Mouse (Mus musculus): Measurements from ENCODE around the gene Lpxn. TPM values are rescaled to one million over a fixed set of nuclear protein-coding genes. Genes with fewer than 3 reads are reported as not detected.

Lpxn gene
- polyA plus RNA-seq, 1 experiment from 2014 or later, result 0.75 TPM

GRCm38 (mm10) chr19:12818507-12818906, 22.5 kb downstream of the Lpxn start:
- no peak for ATAC-seq (ENCODE audit: low read depth)
- H3K4me3 ChIP-seq (ENCODE audit: low read depth, low read length), result no peak overlapping the region
- H3K36me3 ChIP-seq (ENCODE audit: control insufficient read depth, insufficient read depth, low read length), result no peaks in the 10 kb centered on the region
- no peaks in the 10 kb centered on the region for H3K9me3 ChIP-seq (ENCODE audit: control insufficient read depth, low read length)
- H3K4me2 ChIP-seq (ENCODE audit: low read depth, low read length), result no peak overlapping the region
- no peaks in the 10 kb centered on the region for H3K27me3 ChIP-seq (ENCODE audit: control insufficient read depth, insufficient read depth, low read length)
- no peaks in the 10 kb centered on the region for H3K4me1 ChIP-seq (ENCODE audit: control insufficient read depth, insufficient read depth, low read length)
- 88% methylated on average over 1 of the region's 1 CpGs for WGBS
- no peak overlapping the region for H3K9ac ChIP-seq (replicated peaks; ENCODE audit: low read depth, low read length)
- H3K27ac ChIP-seq (ENCODE audit: low read depth, low read length), result no peak overlapping the region

- whole genome bisulfite sequencing, result 38% methylated on average over 4 of the region's 4 CpGs
- Histone ChIP-seq H3K4me1 (ENCODE audit: control insufficient read depth, insufficient read depth, low read length) (no peaks in the 10 kb centered on the region), H3K27me3 (ENCODE audit: control insufficient read depth, insufficient read depth, low read length) (no peaks in the 10 kb centered on the region), H3K4me3 (ENCODE audit: low read depth, low read length) (no peak overlapping the region), H3K4me2 (ENCODE audit: low read depth, low read length) (no peak overlapping the region), H3K9ac (replicated peaks; ENCODE audit: low read depth, low read length) (no peak overlapping the region), H3K9me3 (ENCODE audit: control insufficient read depth, low read length) (no peaks in the 10 kb centered on the region), H3K27ac (ENCODE audit: low read depth, low read length) (no peak overlapping the region), H3K36me3 (ENCODE audit: control insufficient read depth, insufficient read depth, low read length) (no peaks in the 10 kb centered on the region)
- no peak for ATAC-seq (ENCODE audit: low read depth)
Measured at GRCm38 (mm10) chr19:12820383-12820782, 24.4 kb downstream of the Lpxn start.

- H3K9me3 ChIP-seq (ENCODE audit: control insufficient read depth, low read length), result no peaks in the 10 kb centered on the region
- no peak overlapping the region for H3K9ac ChIP-seq (replicated peaks; ENCODE audit: low read depth, low read length)
- H3K4me2 ChIP-seq (ENCODE audit: low read depth, low read length), result no peak overlapping the region
- 68% methylated on average over 4 of the region's 4 CpGs for WGBS
- no peaks in the 10 kb centered on the region for H3K36me3 ChIP-seq (ENCODE audit: control insufficient read depth, insufficient read depth, low read length)
- no peaks in the 10 kb centered on the region for H3K27me3 ChIP-seq (ENCODE audit: control insufficient read depth, insufficient read depth, low read length)
- ATAC-seq (ENCODE audit: low read depth), result no peak
- H3K4me3 ChIP-seq (ENCODE audit: low read depth, low read length), result no peak overlapping the region
- no peaks in the 10 kb centered on the region for H3K4me1 ChIP-seq (ENCODE audit: control insufficient read depth, insufficient read depth, low read length)
- H3K27ac ChIP-seq (ENCODE audit: low read depth, low read length), result no peak overlapping the region
Measured at GRCm38 (mm10) chr19:12824549-12824948, 28.6 kb downstream of the Lpxn start.

GRCm38 (mm10) chr19:12830823-12831430, 34.9 kb downstream of the Lpxn start:
- no peak for ATAC-seq (ENCODE audit: low read depth)
- 66% methylated on average over 2 of the region's 2 CpGs for WGBS
- H3K4me1 ChIP-seq (ENCODE audit: control insufficient read depth, insufficient read depth, low read length), result no peaks in the 10 kb centered on the region
- H3K36me3 ChIP-seq (ENCODE audit: control insufficient read depth, insufficient read depth, low read length), result no peaks in the 10 kb centered on the region
- H3K27me3 ChIP-seq (ENCODE audit: control insufficient read depth, insufficient read depth, low read length), result no peaks in the 10 kb centered on the region
- H3K9ac ChIP-seq (replicated peaks; ENCODE audit: low read depth, low read length), result no peak overlapping the region
- H3K4me3 ChIP-seq (ENCODE audit: low read depth, low read length), result no peak overlapping the region
- H3K9me3 ChIP-seq (ENCODE audit: control insufficient read depth, low read length), result no peaks in the 10 kb centered on the region
- H3K4me2 ChIP-seq (ENCODE audit: low read depth, low read length), result no peak overlapping the region
- H3K27ac ChIP-seq (ENCODE audit: low read depth, low read length), result no peak overlapping the region

- H3K4me3 ChIP-seq (ENCODE audit: low read depth, low read length), result no peak overlapping the region
- H3K27ac ChIP-seq (ENCODE audit: low read depth, low read length), result no peak overlapping the region
- H3K4me1 ChIP-seq (ENCODE audit: control insufficient read depth, insufficient read depth, low read length), result no peaks in the 10 kb centered on the region
- H3K4me2 ChIP-seq (ENCODE audit: low read depth, low read length), result no peak overlapping the region
- no peaks in the 10 kb centered on the region for H3K36me3 ChIP-seq (ENCODE audit: control insufficient read depth, insufficient read depth, low read length)
- H3K9ac ChIP-seq (replicated peaks; ENCODE audit: low read depth, low read length), result no peak overlapping the region
- no peaks in the 10 kb centered on the region for H3K9me3 ChIP-seq (ENCODE audit: control insufficient read depth, low read length)
- WGBS, result 72% methylated on average over 1 of the region's 1 CpGs
- H3K27me3 ChIP-seq (ENCODE audit: control insufficient read depth, insufficient read depth, low read length), result no peaks in the 10 kb centered on the region
- ATAC-seq (ENCODE audit: low read depth), result no peak
Measured at GRCm38 (mm10) chr19:12831559-12831958, 35.6 kb downstream of the Lpxn start.

GRCm38 (mm10) chr19:12833625-12834024, 37.6 kb downstream of the Lpxn start:
- no peak for ATAC-seq (ENCODE audit: low read depth)
- Histone ChIP-seq H3K9ac (replicated peaks; ENCODE audit: low read depth, low read length) (no peak overlapping the region), H3K27ac (ENCODE audit: low read depth, low read length) (no peak overlapping the region), H3K27me3 (ENCODE audit: control insufficient read depth, insufficient read depth, low read length) (no peaks in the 10 kb centered on the region), H3K9me3 (ENCODE audit: control insufficient read depth, low read length) (no peaks in the 10 kb centered on the region), H3K4me1 (ENCODE audit: control insufficient read depth, insufficient read depth, low read length) (no peaks in the 10 kb centered on the region), H3K36me3 (ENCODE audit: control insufficient read depth, insufficient read depth, low read length) (no peaks in the 10 kb centered on the region), H3K4me3 (ENCODE audit: low read depth, low read length) (no peak overlapping the region), H3K4me2 (ENCODE audit: low read depth, low read length) (no peak overlapping the region)
- 92% methylated on average over 3 of the region's 3 CpGs for WGBS

- Histone ChIP-seq H3K9ac (replicated peaks; ENCODE audit: low read depth, low read length) (no peak overlapping the region), H3K9me3 (ENCODE audit: control insufficient read depth, low read length) (no peaks in the 10 kb centered on the region), H3K4me2 (ENCODE audit: low read depth, low read length) (no peak overlapping the region), H3K4me1 (ENCODE audit: control insufficient read depth, insufficient read depth, low read length) (no peaks in the 10 kb centered on the region), H3K4me3 (ENCODE audit: low read depth, low read length) (no peak overlapping the region), H3K27ac (ENCODE audit: low read depth, low read length) (no peak overlapping the region), H3K36me3 (ENCODE audit: control insufficient read depth, insufficient read depth, low read length) (no peaks in the 10 kb centered on the region), H3K27me3 (ENCODE audit: control insufficient read depth, insufficient read depth, low read length) (no peaks in the 10 kb centered on the region)
- no peak for ATAC-seq (ENCODE audit: low read depth)
- 93% methylated on average over 1 of the region's 1 CpGs for WGBS
Measured at GRCm38 (mm10) chr19:12838507-12838906, 42.5 kb downstream of the Lpxn start.

- no peak within 1 kb of the TSS for H3K4me3 ChIP-seq (ENCODE audit: low read depth, low read length)
- no peaks in the 10 kb centered on the region for H3K36me3 ChIP-seq (ENCODE audit: control insufficient read depth, insufficient read depth, low read length)
- no peaks in the 10 kb centered on the region for H3K9me3 ChIP-seq (ENCODE audit: control insufficient read depth, low read length)
- no peak within 1 kb of the TSS for H3K4me2 ChIP-seq (ENCODE audit: low read depth, low read length)
- H3K4me1 ChIP-seq (ENCODE audit: control insufficient read depth, insufficient read depth, low read length), result no peaks in the 10 kb centered on the region
- no peak within 1 kb of the TSS for H3K27ac ChIP-seq (ENCODE audit: low read depth, low read length)
- no peak for ATAC-seq (ENCODE audit: low read depth)
- no peak within 1 kb of the TSS for H3K9ac ChIP-seq (replicated peaks; ENCODE audit: low read depth, low read length)
- no peaks in the 10 kb centered on the region for H3K27me3 ChIP-seq (ENCODE audit: control insufficient read depth, insufficient read depth, low read length)
Measured at GRCm38 (mm10) chr19:12846382-12846781, 50.4 kb downstream of the Lpxn start, which contains the start of gene Gm5244. TSS of gene Gm5244 (plus strand) at chr19:12846682.

- no peak for ATAC-seq (ENCODE audit: low read depth)
- H3K9me3 ChIP-seq (ENCODE audit: control insufficient read depth, low read length), result no peaks in the 10 kb centered on the region
- H3K36me3 ChIP-seq (ENCODE audit: control insufficient read depth, insufficient read depth, low read length), result no peaks in the 10 kb centered on the region
- H3K4me3 ChIP-seq (ENCODE audit: low read depth, low read length), result no peak within 1 kb of the TSS
- no peaks in the 10 kb centered on the region for H3K27me3 ChIP-seq (ENCODE audit: control insufficient read depth, insufficient read depth, low read length)
- WGBS, result 71% methylated on average over 1 of the region's 1 CpGs
- H3K4me2 ChIP-seq (ENCODE audit: low read depth, low read length), result no peak within 1 kb of the TSS
- no peak within 1 kb of the TSS for H3K9ac ChIP-seq (replicated peaks; ENCODE audit: low read depth, low read length)
- H3K4me1 ChIP-seq (ENCODE audit: control insufficient read depth, insufficient read depth, low read length), result no peaks in the 10 kb centered on the region
- H3K27ac ChIP-seq (ENCODE audit: low read depth, low read length), result no peak within 1 kb of the TSS
Measured at GRCm38 (mm10) chr19:12856983-12857382, 61.0 kb downstream of the Lpxn start, which contains the start of gene Olfr1444. TSS of gene Olfr1444 (plus strand) at chr19:12857283.

Data from neural tube, embryonic 14.5 days (tissue).